11 mouse cellular contexts compared by ENCODE assay signal in genomic region chr5:123125638-123126406, GRCm38 (mm10). TPM values are rescaled to one million over a fixed set of nuclear protein-coding genes. Genes with fewer than 3 reads are reported as not detected.
DNase-seq lines count a peak whose midpoint lies in the region; ATAC-seq lines count a peak whose summit lies in the region.
"Had no signal": no experiment of that assay in that cellular context is flagged by ENCODE, and none has a peak within 500 bp of the region (broad histone marks: within the 10 kb centered on the region; RNA-seq: fewer than 3 reads in every experiment).

No protein-coding gene starts in this region.

- H3K27me3 ChIP-seq in heart, embryonic 13.5 days (replicated peaks): no peaks in the 10 kb centered on the region
- peaks cover 11% of the 10 kb centered on the region; the same call in 1 of the 2 replicates for H3K27me3 ChIP-seq in liver, embryonic 15.5 days
- H3K27me3 ChIP-seq: hindbrain, embryonic 15.5 days; lung, embryonic 15.5 days had no signal

- 0 out of 2 replicates have a peak overlapping the region, but pooled peaks have one; percentile 6 for H3K27ac ChIP-seq in heart, embryonic 13.5 days (replicated peaks)
- H3K27ac ChIP-seq in liver, embryonic 15.5 days (replicated peaks): peak overlapping the region; percentile 39; the same call in 1 of the 2 replicates
- H3K27ac ChIP-seq: embryonic facial prominence, embryonic 10.5 days; hindbrain, embryonic 15.5 days; lung, embryonic 15.5 days had no signal

- no peak overlapping the region for H3K4me2 ChIP-seq in heart, embryonic 13.5 days
- H3K4me2 ChIP-seq in liver, embryonic 15.5 days: peak overlapping the region; percentile 44
- H3K4me2 ChIP-seq: hindbrain, embryonic 15.5 days; lung, embryonic 15.5 days had no signal

- peaks cover 22% of the 10 kb centered on the region for H3K4me1 ChIP-seq in heart, embryonic 13.5 days
- H3K4me1 ChIP-seq in liver, embryonic 15.5 days (replicated peaks): peaks cover 52% of the 10 kb centered on the region
- H3K4me1 ChIP-seq: hindbrain, embryonic 15.5 days had no signal

- peak; percentile 64 for DNase-seq in kidney, adult 11 months
- DNase-seq in kidney, adult 18-20 months: no peak
- DNase-seq in thymus, postnatal 25 days: peak; percentile 73
- DNase-seq in layer of hippocampus, postnatal 10 days (ENCODE audit: low spot score in 2 of 2): no peak
- DNase-seq in urinary bladder, postnatal 14 days (ENCODE audit: low spot score): no peak
- DNase-seq in urinary bladder, adult 2 months (ENCODE audit: low spot score): no peak

- H3K4me3 ChIP-seq in heart, embryonic 13.5 days: no peak overlapping the region
- H3K4me3 ChIP-seq in liver, embryonic 15.5 days (replicated peaks): no peak overlapping the region
- H3K4me3 ChIP-seq: embryonic facial prominence, embryonic 10.5 days; hindbrain, embryonic 15.5 days; lung, embryonic 15.5 days had no signal

- WGBS in heart, embryonic 13.5 days: 65% methylated on average over 18 of the region's 18 CpGs
- WGBS in liver, embryonic 15.5 days (ENCODE audit: insufficient replicate concordance): 23% methylated on average over 18 of the region's 18 CpGs

- H3K9ac ChIP-seq in heart, embryonic 13.5 days: no peak overlapping the region; the same call in 1 of the 2 replicates
- H3K9ac ChIP-seq in liver, embryonic 15.5 days: no peak overlapping the region
- H3K9ac ChIP-seq: hindbrain, embryonic 15.5 days; lung, embryonic 15.5 days had no signal

- H3K36me3 ChIP-seq in heart, embryonic 13.5 days: peaks cover 31% of the 10 kb centered on the region
- 0 out of 2 replicates have a peak, but pooled peaks cover 4% of the 10 kb centered on the region for H3K36me3 ChIP-seq in liver, embryonic 15.5 days (replicated peaks)
- H3K36me3 ChIP-seq: hindbrain, embryonic 15.5 days; lung, embryonic 15.5 days had no signal

- peaks cover 4% of the 10 kb centered on the region; the same call in 1 of the 2 replicates for H3K9me3 ChIP-seq in heart, embryonic 13.5 days
- no peaks in the 10 kb centered on the region for H3K9me3 ChIP-seq in liver, embryonic 15.5 days (replicated peaks)
- H3K9me3 ChIP-seq: hindbrain, embryonic 15.5 days; lung, embryonic 15.5 days had no signal

- ATAC-seq in heart, embryonic 13.5 days (ENCODE audit: extremely low read depth, insufficient number of reproducible peaks, low FRiP score, low TSS enrichment): no peak
- ATAC-seq in liver, embryonic 15.5 days (ENCODE audit: insufficient read depth): no peak

RNA-seq across cellular contexts. Expression of gene Rhof, which starts 6.7 kb away (rescaled TPM):
- polyA plus RNA-seq in heart, embryonic 13.5 days (2015; fragmentation: Nextera tagmentation; extraction: Ambion mirVana): 0.94 and 1.7 TPM in 2 replicates
- 1.7 and 2.1 TPM in 2 replicates for polyA plus RNA-seq in liver, embryonic 15.5 days (2015; fragmentation: Nextera tagmentation; extraction: Ambion mirVana)
- 10 to 100 TPM; 40.9 to 46.6 TPM for total RNA-seq in layer of hippocampus, postnatal 10 days (2021)
- 1.6 and 1.8 TPM in 2 replicates for polyA plus RNA-seq in urinary bladder, adult 2 months (2012; rRNA removed)

RNA-seq across cellular contexts. Expression of gene Setd1b, which starts 16.2 kb away (rescaled TPM):
- polyA plus RNA-seq in heart, embryonic 13.5 days (2015; fragmentation: Nextera tagmentation; extraction: Ambion mirVana): 6.1 and 6.2 TPM in 2 replicates
- 3.9 and 4.2 TPM in 2 replicates for polyA plus RNA-seq in liver, embryonic 15.5 days (2015; fragmentation: Nextera tagmentation; extraction: Ambion mirVana)
- 10 to 100 TPM; 31.7 to 35.0 TPM for total RNA-seq in layer of hippocampus, postnatal 10 days (2021)
- 3.1 and 10.4 TPM in 2 replicates for polyA plus RNA-seq in urinary bladder, adult 2 months (2012; rRNA removed)

RNA-seq across cellular contexts. Expression of gene Psmd9, which starts 43.4 kb away (rescaled TPM):
- polyA plus RNA-seq in heart, embryonic 13.5 days (2015; fragmentation: Nextera tagmentation; extraction: Ambion mirVana): 57.2 and 62.8 TPM in 2 replicates
- 70.1 and 77.2 TPM in 2 replicates for polyA plus RNA-seq in liver, embryonic 15.5 days (2015; fragmentation: Nextera tagmentation; extraction: Ambion mirVana)
- total RNA-seq in layer of hippocampus, postnatal 10 days (2021): 10 to 100 TPM; 31.4 to 39.8 TPM
- polyA plus RNA-seq in urinary bladder, adult 2 months (2012; rRNA removed): 24.8 and 26.7 TPM in 2 replicates

RNA-seq across cellular contexts. Expression of gene Hpd, which starts 56.7 kb away (rescaled TPM):
- 0.37 and 1.5 TPM in 2 replicates for polyA plus RNA-seq in heart, embryonic 13.5 days (2015; fragmentation: Nextera tagmentation; extraction: Ambion mirVana)
- polyA plus RNA-seq in liver, embryonic 15.5 days (2015; fragmentation: Nextera tagmentation; extraction: Ambion mirVana): 61.7 and 87.5 TPM in 2 replicates
- under 1 TPM in 1 of 2 experiments, not detected in 1; 0.55 TPM for total RNA-seq in layer of hippocampus, postnatal 10 days (2021)
- 0.27 and 0.45 TPM in 2 replicates for polyA plus RNA-seq in urinary bladder, adult 2 months (2012; rRNA removed)
- polyA plus RNA-seq: embryonic facial prominence, embryonic 10.5 days; hindbrain, embryonic 15.5 days; lung, embryonic 15.5 days had no signal

RNA-seq across cellular contexts. Expression of gene Tmem120b, which starts 57.6 kb away (rescaled TPM):
- polyA plus RNA-seq in heart, embryonic 13.5 days (2015; fragmentation: Nextera tagmentation; extraction: Ambion mirVana): 11.8 and 12.9 TPM in 2 replicates
- polyA plus RNA-seq in liver, embryonic 15.5 days (2015; fragmentation: Nextera tagmentation; extraction: Ambion mirVana): 25.8 and 27.0 TPM in 2 replicates
- 10 to 100 TPM; 19.6 to 24.5 TPM for total RNA-seq in layer of hippocampus, postnatal 10 days (2021)
- 7.5 and 14.4 TPM in 2 replicates for polyA plus RNA-seq in urinary bladder, adult 2 months (2012; rRNA removed)

Comparison
In these comparisons a context has a peak if more than half of its experiments do, and no peak if none do; other contexts are left out.
1. DNase-seq: peak in kidney, adult 11 months (single experiment) and thymus, postnatal 25 days (single experiment); none in kidney, adult 18-20 months (single experiment), layer of hippocampus, postnatal 10 days (0 of 2), urinary bladder, postnatal 14 days (single experiment) and urinary bladder, adult 2 months (single experiment).